Mouse (Mus musculus): ENCODE data around the gene Sprr2a3. TPM values are rescaled to one million over a fixed set of nuclear protein-coding genes. Genes with fewer than 3 reads are reported as not detected.
"Not testable (repeated sequence)": the region's sequence is repeated elsewhere in the genome, so short reads cannot be mapped to it uniquely, and the experiment has no call there.

Gene Sprr2a3
- total RNA-seq, 1 experiment = not detected

- H3K36me3 ChIP-seq (ENCODE audit: control insufficient read depth, insufficient read depth, low read length, poor library complexity, severe bottlenecking); H3K27ac ChIP-seq (ENCODE audit: insufficient read depth, low read depth, low read length, poor library complexity, severe bottlenecking); H3K9me3 ChIP-seq (ENCODE audit: control insufficient read depth, insufficient read depth, low read depth, low read length); H3K9ac ChIP-seq (ENCODE audit: insufficient read depth, low read depth, low read length, poor library complexity, severe bottlenecking); DNase-seq (ENCODE audit: low read depth, low spot score); H3K4me1 ChIP-seq (ENCODE audit: control insufficient read depth in 2 of 2, insufficient read depth in 2 of 2, low read length in 2 of 2, poor library complexity in 1 of 2); H3K4me3 ChIP-seq (ENCODE audit: insufficient read depth in 1 of 2, low read depth in 1 of 2, low read length in 2 of 2, poor library complexity in 1 of 2, severe bottlenecking in 1 of 2); in situ Hi-C loops (cut with MboI; ENCODE audit: low sequenced_read_pairs in 2 of 2, unreplicated experiment in 2 of 2): not testable (repeated sequence)
Observed at GRCm38 (mm10) chr3:92253860-92254259, 31.4 kb upstream of the Sprr2a3 start.

DNA sequence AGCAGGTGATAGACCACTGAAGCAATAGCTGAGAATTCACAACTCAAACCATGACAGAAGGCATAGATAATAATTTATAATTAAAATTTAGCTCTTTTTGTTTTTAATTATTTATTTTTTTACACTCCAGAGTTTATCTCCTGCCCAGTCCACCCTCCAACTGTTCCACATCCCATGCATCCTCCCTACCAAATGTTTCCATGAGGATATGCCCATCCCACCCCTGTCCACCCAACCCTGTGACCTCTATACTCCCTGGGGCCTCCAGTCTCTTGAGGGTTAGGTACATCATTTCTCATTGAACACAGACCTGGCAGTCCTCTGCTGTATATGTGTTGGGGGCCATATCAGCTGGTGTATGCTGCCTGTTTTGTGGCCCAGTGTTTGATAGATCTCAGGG, 26.7 kb upstream of the Sprr2a3 start:
- H3K4me3 ChIP-seq (ENCODE audit: insufficient read depth in 1 of 2, low read depth in 1 of 2, low read length in 2 of 2, poor library complexity in 1 of 2, severe bottlenecking in 1 of 2); H3K27ac ChIP-seq (ENCODE audit: insufficient read depth, low read depth, low read length, poor library complexity, severe bottlenecking); H3K36me3 ChIP-seq (ENCODE audit: control insufficient read depth, insufficient read depth, low read length, poor library complexity, severe bottlenecking); H3K9me3 ChIP-seq (ENCODE audit: control insufficient read depth, insufficient read depth, low read depth, low read length); in situ Hi-C loops (cut with MboI; ENCODE audit: low sequenced_read_pairs in 2 of 2, unreplicated experiment in 2 of 2); H3K4me1 ChIP-seq (ENCODE audit: control insufficient read depth in 2 of 2, insufficient read depth in 2 of 2, low read length in 2 of 2, poor library complexity in 1 of 2); DNase-seq (ENCODE audit: low read depth, low spot score); H3K9ac ChIP-seq (ENCODE audit: insufficient read depth, low read depth, low read length, poor library complexity, severe bottlenecking): not testable (repeated sequence)

- H3K9ac ChIP-seq (ENCODE audit: insufficient read depth, low read depth, low read length, poor library complexity, severe bottlenecking); DNase-seq (ENCODE audit: low read depth, low spot score); H3K4me1 ChIP-seq (ENCODE audit: control insufficient read depth in 2 of 2, insufficient read depth in 2 of 2, low read length in 2 of 2, poor library complexity in 1 of 2); H3K9me3 ChIP-seq (ENCODE audit: control insufficient read depth, insufficient read depth, low read depth, low read length); in situ Hi-C loops (cut with MboI; ENCODE audit: low sequenced_read_pairs in 2 of 2, unreplicated experiment in 2 of 2); H3K27ac ChIP-seq (ENCODE audit: insufficient read depth, low read depth, low read length, poor library complexity, severe bottlenecking); H3K36me3 ChIP-seq (ENCODE audit: control insufficient read depth, insufficient read depth, low read length, poor library complexity, severe bottlenecking); H3K4me3 ChIP-seq (ENCODE audit: insufficient read depth in 1 of 2, low read depth in 1 of 2, low read length in 2 of 2, poor library complexity in 1 of 2, severe bottlenecking in 1 of 2): not testable (repeated sequence)
Observed at GRCm38 (mm10) chr3:92263462-92263861, 21.8 kb upstream of the Sprr2a3 start.

DNA sequence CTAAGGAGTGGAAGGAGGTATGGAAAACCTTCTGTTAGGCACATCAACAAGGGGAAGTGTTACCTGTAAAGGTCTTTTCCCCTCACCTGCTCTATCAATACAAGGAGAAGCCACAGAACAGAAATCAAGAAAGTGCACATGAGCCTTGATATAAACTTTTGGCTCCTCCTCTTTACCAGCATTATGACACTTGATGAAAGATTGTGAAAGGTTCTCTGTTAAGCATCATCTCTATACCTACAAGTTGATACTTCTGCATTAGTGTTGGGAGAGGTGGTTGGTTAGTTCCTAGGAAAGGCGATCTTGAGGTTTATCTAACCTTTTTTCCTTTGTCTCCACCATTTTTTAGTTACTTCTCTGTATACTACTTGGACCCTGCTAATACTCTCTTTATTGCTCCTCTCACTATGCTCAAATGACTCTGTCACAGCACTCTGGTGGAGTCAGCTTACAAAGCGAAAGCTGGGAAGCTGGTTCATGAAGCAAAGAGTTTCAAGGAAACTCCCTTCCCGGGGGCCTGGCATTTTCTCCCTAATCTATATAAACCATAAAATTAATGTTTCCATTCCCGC, 13.7 kb upstream of the Sprr2a3 start:
- H3K9me3 ChIP-seq (ENCODE audit: control insufficient read depth, insufficient read depth, low read depth, low read length); H3K4me1 ChIP-seq (ENCODE audit: control insufficient read depth in 2 of 2, insufficient read depth in 2 of 2, low read length in 2 of 2, poor library complexity in 1 of 2); H3K9ac ChIP-seq (ENCODE audit: insufficient read depth, low read depth, low read length, poor library complexity, severe bottlenecking); in situ Hi-C loops (cut with MboI; ENCODE audit: low sequenced_read_pairs in 2 of 2, unreplicated experiment in 2 of 2); H3K4me3 ChIP-seq (ENCODE audit: insufficient read depth in 1 of 2, low read depth in 1 of 2, low read length in 2 of 2, poor library complexity in 1 of 2, severe bottlenecking in 1 of 2); H3K27ac ChIP-seq (ENCODE audit: insufficient read depth, low read depth, low read length, poor library complexity, severe bottlenecking); DNase-seq (ENCODE audit: low read depth, low spot score); H3K36me3 ChIP-seq (ENCODE audit: control insufficient read depth, insufficient read depth, low read length, poor library complexity, severe bottlenecking): not testable (repeated sequence)

DNA sequence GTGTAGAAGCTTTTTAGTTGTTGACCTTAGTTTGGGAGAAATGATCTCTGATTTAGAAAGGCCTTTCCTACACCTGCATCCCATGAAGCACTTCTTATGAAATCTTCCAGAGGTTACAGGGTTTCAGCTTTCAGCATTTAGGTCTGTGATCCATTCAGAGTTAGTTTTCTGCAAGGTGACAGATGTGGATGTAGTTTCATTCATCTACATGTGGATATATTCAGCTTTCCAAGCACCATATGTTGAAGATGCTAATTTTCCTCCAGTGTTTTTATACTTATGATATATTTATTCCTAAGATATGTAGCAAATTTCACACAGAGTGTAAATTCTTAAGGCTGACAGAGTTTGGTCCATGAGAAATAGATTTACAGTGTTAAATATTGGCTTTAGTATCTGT, 11.7 kb upstream of the Sprr2a3 start:
- H3K36me3 ChIP-seq (ENCODE audit: control insufficient read depth, insufficient read depth, low read length, poor library complexity, severe bottlenecking); H3K9me3 ChIP-seq (ENCODE audit: control insufficient read depth, insufficient read depth, low read depth, low read length); in situ Hi-C loops (cut with MboI; ENCODE audit: low sequenced_read_pairs in 2 of 2, unreplicated experiment in 2 of 2); DNase-seq (ENCODE audit: low read depth, low spot score); H3K4me3 ChIP-seq (ENCODE audit: insufficient read depth in 1 of 2, low read depth in 1 of 2, low read length in 2 of 2, poor library complexity in 1 of 2, severe bottlenecking in 1 of 2); H3K9ac ChIP-seq (ENCODE audit: insufficient read depth, low read depth, low read length, poor library complexity, severe bottlenecking); H3K4me1 ChIP-seq (ENCODE audit: control insufficient read depth in 2 of 2, insufficient read depth in 2 of 2, low read length in 2 of 2, poor library complexity in 1 of 2); H3K27ac ChIP-seq (ENCODE audit: insufficient read depth, low read depth, low read length, poor library complexity, severe bottlenecking): not testable (repeated sequence)

GRCm38 (mm10) chr3:92274018-92274417, 11.2 kb upstream of the Sprr2a3 start:
- H3K9ac ChIP-seq (ENCODE audit: insufficient read depth, low read depth, low read length, poor library complexity, severe bottlenecking); H3K9me3 ChIP-seq (ENCODE audit: control insufficient read depth, insufficient read depth, low read depth, low read length); H3K4me1 ChIP-seq (ENCODE audit: control insufficient read depth in 2 of 2, insufficient read depth in 2 of 2, low read length in 2 of 2, poor library complexity in 1 of 2); H3K27ac ChIP-seq (ENCODE audit: insufficient read depth, low read depth, low read length, poor library complexity, severe bottlenecking); DNase-seq (ENCODE audit: low read depth, low spot score); H3K4me3 ChIP-seq (ENCODE audit: insufficient read depth in 1 of 2, low read depth in 1 of 2, low read length in 2 of 2, poor library complexity in 1 of 2, severe bottlenecking in 1 of 2); in situ Hi-C loops (cut with MboI; ENCODE audit: low sequenced_read_pairs in 2 of 2, unreplicated experiment in 2 of 2); H3K36me3 ChIP-seq (ENCODE audit: control insufficient read depth, insufficient read depth, low read length, poor library complexity, severe bottlenecking): not testable (repeated sequence)

GRCm38 (mm10) chr3:92279663-92280062, 5.6 kb upstream of the Sprr2a3 start:
- H3K36me3 ChIP-seq (ENCODE audit: control insufficient read depth, insufficient read depth, low read length, poor library complexity, severe bottlenecking); H3K9ac ChIP-seq (ENCODE audit: insufficient read depth, low read depth, low read length, poor library complexity, severe bottlenecking); H3K4me3 ChIP-seq (ENCODE audit: insufficient read depth in 1 of 2, low read depth in 1 of 2, low read length in 2 of 2, poor library complexity in 1 of 2, severe bottlenecking in 1 of 2); H3K27ac ChIP-seq (ENCODE audit: insufficient read depth, low read depth, low read length, poor library complexity, severe bottlenecking); H3K9me3 ChIP-seq (ENCODE audit: control insufficient read depth, insufficient read depth, low read depth, low read length); DNase-seq (ENCODE audit: low read depth, low spot score); H3K4me1 ChIP-seq (ENCODE audit: control insufficient read depth in 2 of 2, insufficient read depth in 2 of 2, low read length in 2 of 2, poor library complexity in 1 of 2); in situ Hi-C loops (cut with MboI; ENCODE audit: low sequenced_read_pairs in 2 of 2, unreplicated experiment in 2 of 2): not testable (repeated sequence)

- DNase-seq (ENCODE audit: low read depth, low spot score); H3K36me3 ChIP-seq (ENCODE audit: control insufficient read depth, insufficient read depth, low read length, poor library complexity, severe bottlenecking); H3K4me1 ChIP-seq (ENCODE audit: control insufficient read depth in 2 of 2, insufficient read depth in 2 of 2, low read length in 2 of 2, poor library complexity in 1 of 2); H3K9ac ChIP-seq (ENCODE audit: insufficient read depth, low read depth, low read length, poor library complexity, severe bottlenecking); in situ Hi-C loops (cut with MboI; ENCODE audit: low sequenced_read_pairs in 2 of 2, unreplicated experiment in 2 of 2); H3K27ac ChIP-seq (ENCODE audit: insufficient read depth, low read depth, low read length, poor library complexity, severe bottlenecking); H3K9me3 ChIP-seq (ENCODE audit: control insufficient read depth, insufficient read depth, low read depth, low read length); H3K4me3 ChIP-seq (ENCODE audit: insufficient read depth in 1 of 2, low read depth in 1 of 2, low read length in 2 of 2, poor library complexity in 1 of 2, severe bottlenecking in 1 of 2): not testable (repeated sequence)
Observed at GRCm38 (mm10) chr3:92280963-92281606, 4.1 kb upstream of the Sprr2a3 start.
